Mouse (Mus musculus) B cell, adult 2 months (primary cell): ENCODE measurements around the gene Dnajc25.

Experiments
- DNase-seq, 2 experiments: peaks; one replicate each; pipeline ENCODE4 v3.0.0; 2022

Dnajc25 gene

GRCm38 (mm10) chr4:59007016-59007415 lies 12.2 kb downstream of the Dnajc25 start:
- DNase-seq, result no peak

GRCm38 (mm10) chr4:59007974-59008373 lies 13.1 kb downstream of the Dnajc25 start:
- DNase-seq, result no peak

GRCm38 (mm10) chr4:59009186-59009585 lies 14.3 kb downstream of the Dnajc25 start:
- peak; percentile 46 to 52 for DNase-seq

GRCm38 (mm10) chr4:59009696-59010095 lies 14.8 kb downstream of the Dnajc25 start:
- peak; percentile 28 for DNase-seq

GRCm38 (mm10) chr4:59011446-59011845 lies 16.6 kb downstream of the Dnajc25 start:
- no peak for DNase-seq

GRCm38 (mm10) chr4:59015181-59015580 lies 20.3 kb downstream of the Dnajc25 start:
- no peak for DNase-seq

- no peak for DNase-seq
These were observed 22.1 kb downstream of the Dnajc25 start for GRCm38 (mm10) chr4:59016922-59017321.

- DNase-seq, result no peak
These were observed 39.6 kb downstream of the Dnajc25 start for GRCm38 (mm10) chr4:59034325-59034917.

- DNase-seq, result peak; percentile 67 to 74
These were observed 40.3 kb downstream of the Dnajc25 start, which contains the start of gene Gng10 for GRCm38 (mm10) chr4:59034918-59035785. TSS of gene Gng10 (plus strand) at chr4:59035088.

- DNase-seq, result peak in 1 of 2 experiments; percentile 37
These were observed 41.0 kb downstream of the Dnajc25 start for GRCm38 (mm10) chr4:59035786-59036350.

GRCm38 (mm10) chr4:59036490-59037127 lies 41.7 kb downstream of the Dnajc25 start:
- peak; percentile 83 to 85 for DNase-seq

- DNase-seq, result no peak
These were observed 42.7 kb downstream of the Dnajc25 start for GRCm38 (mm10) chr4:59037525-59037924.

- peak; percentile 26 to 38 for DNase-seq
These were observed 45.8 kb downstream of the Dnajc25 start for GRCm38 (mm10) chr4:59040397-59041287.

GRCm38 (mm10) chr4:59043074-59043473 lies 48.2 kb downstream of the Dnajc25 start:
- DNase-seq, result peak; percentile 12 to 13

- no peak for DNase-seq
These were observed 49.0 kb downstream of the Dnajc25 start for GRCm38 (mm10) chr4:59043891-59044290.

- DNase-seq, result no peak
These were observed 52.4 kb downstream of the Dnajc25 start for GRCm38 (mm10) chr4:59047222-59047621.

- DNase-seq, result no peak
These were observed 56.2 kb downstream of the Dnajc25 start for GRCm38 (mm10) chr4:59051081-59051480.

- no peak for DNase-seq
These were observed 63.1 kb downstream of the Dnajc25 start for GRCm38 (mm10) chr4:59057929-59058328.

- DNase-seq, result no peak
These were observed 67.7 kb downstream of the Dnajc25 start for GRCm38 (mm10) chr4:59062526-59062925.

- no peak for DNase-seq
These were observed 74.4 kb downstream of the Dnajc25 start for GRCm38 (mm10) chr4:59069276-59069675.
